Comparison of ENCODE assay signal across 20 mouse cellular contexts in the genomic region with DNA sequence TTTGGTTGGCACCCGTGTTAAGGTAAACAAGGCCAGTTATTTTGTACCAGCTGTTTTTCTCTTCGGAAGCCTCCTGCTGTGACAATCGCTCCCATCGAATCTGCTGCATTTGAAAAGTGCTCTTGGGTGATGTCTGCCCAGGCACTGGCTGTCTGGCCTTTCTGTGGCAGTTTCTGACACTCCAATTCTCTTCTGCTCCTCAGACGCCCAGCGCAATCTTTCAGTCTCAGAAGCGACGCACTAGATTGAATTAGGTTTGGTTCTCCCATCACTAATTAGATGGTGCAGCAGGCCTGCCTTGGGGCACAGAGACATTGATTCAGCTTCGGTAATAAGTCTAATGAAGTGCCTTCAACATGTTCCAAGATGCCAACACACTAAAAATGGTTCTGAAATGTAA.
"Had no signal": no experiment of that assay in that cellular context is flagged by ENCODE, and none has a peak within 500 bp of the region (broad histone marks: within the 10 kb centered on the region; RNA-seq: fewer than 3 reads in every experiment).

No protein-coding gene starts in this region.

- H3K27me3 ChIP-seq: limb, embryonic 12.5 days; limb, embryonic 15.5 days; neural tube, embryonic 12.5 days; neural tube, embryonic 15.5 days had no signal

- H3K4me3 ChIP-seq: layer of hippocampus, adult 2 months; limb, embryonic 12.5 days; limb, embryonic 15.5 days; neural tube, embryonic 12.5 days; neural tube, embryonic 15.5 days had no signal

- H3K27ac ChIP-seq: layer of hippocampus, adult 2 months; limb, embryonic 12.5 days; limb, embryonic 15.5 days; liver, embryonic 14.5 days; macrophage; neural tube, embryonic 12.5 days; neural tube, embryonic 15.5 days; stomach, postnatal 0 days had no signal

- ATAC-seq: intestine, embryonic 16.5 days; liver, postnatal 0 days; lung, postnatal 0 days had no signal

- H3K9ac ChIP-seq: limb, embryonic 12.5 days; limb, embryonic 15.5 days; liver, embryonic 14.5 days; liver, postnatal 0 days; lung, embryonic 14.5 days; neural tube, embryonic 12.5 days; neural tube, embryonic 15.5 days had no signal

- H3K9me3 ChIP-seq: limb, embryonic 12.5 days; limb, embryonic 15.5 days; neural tube, embryonic 12.5 days; neural tube, embryonic 15.5 days had no signal

- H3K4me1 ChIP-seq: limb, embryonic 12.5 days; limb, embryonic 15.5 days; neural tube, embryonic 12.5 days had no signal

- H3K36me3 ChIP-seq: limb, embryonic 12.5 days; limb, embryonic 15.5 days; neural tube, embryonic 12.5 days; neural tube, embryonic 15.5 days had no signal

- DNase-seq: kidney, adult 18-20 months; kidney, adult 9 months; kidney, postnatal 25 days; layer of hippocampus, adult 9-11 months; liver, postnatal 0 days; lung, embryonic 14.5 days; thymus, adult 2 months; thymus, postnatal 14 days; thymus, postnatal 4 days had no signal

- H3K4me2 ChIP-seq: limb, embryonic 12.5 days; limb, embryonic 15.5 days; liver, embryonic 11.5 days; lung, embryonic 14.5 days; neural tube, embryonic 12.5 days; neural tube, embryonic 15.5 days had no signal
